Mouse (Mus musculus) frontal cortex, postnatal 36 days (tissue): ENCODE measurements around the gene Sgip1.

Experiments
- DNase-seq, 2 experiments: peaks; one replicate each; pipeline ENCODE4 v3.0.0; 2022; ENCODE audit warnings: low spot score in 2 of 2

The Sgip1 gene

GRCm38 (mm10) chr4:102840062-102840798 is 99.1 kb downstream of the Sgip1 start:
- no peak for DNase-seq

- DNase-seq, result peak in 1 of 2 experiments; percentile 59
These were observed 100.0 kb downstream of the Sgip1 start for GRCm38 (mm10) chr4:102840956-102841729.

- no peak for DNase-seq
These were observed 109.4 kb downstream of the Sgip1 start for GRCm38 (mm10) chr4:102850498-102850897.

GRCm38 (mm10) chr4:102851161-102851560 is 110.1 kb downstream of the Sgip1 start:
- no peak for DNase-seq

DNA sequence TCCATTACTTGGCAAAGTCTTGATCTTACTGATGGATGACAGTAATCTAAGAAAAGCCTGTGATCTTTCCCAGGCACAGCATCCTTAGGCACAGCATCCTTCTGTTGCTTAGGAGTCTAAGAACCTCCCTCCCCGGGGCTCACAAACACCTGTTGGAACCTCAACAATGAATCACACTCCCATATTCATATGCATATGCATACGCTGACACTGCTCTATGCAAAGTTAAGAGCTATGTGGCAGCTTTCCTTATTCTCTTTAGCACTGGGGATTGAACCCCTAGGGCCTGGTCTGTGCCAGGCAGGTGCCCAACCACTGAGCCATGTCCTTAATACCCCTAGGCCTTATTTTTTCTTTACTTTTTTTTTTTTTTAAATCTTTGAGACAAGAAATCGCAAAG is 111.2 kb downstream of the Sgip1 start:
- DNase-seq, result peak; percentile 30 to 62

- DNase-seq, result no peak
These were observed 111.7 kb downstream of the Sgip1 start for GRCm38 (mm10) chr4:102852808-102853207.

DNA sequence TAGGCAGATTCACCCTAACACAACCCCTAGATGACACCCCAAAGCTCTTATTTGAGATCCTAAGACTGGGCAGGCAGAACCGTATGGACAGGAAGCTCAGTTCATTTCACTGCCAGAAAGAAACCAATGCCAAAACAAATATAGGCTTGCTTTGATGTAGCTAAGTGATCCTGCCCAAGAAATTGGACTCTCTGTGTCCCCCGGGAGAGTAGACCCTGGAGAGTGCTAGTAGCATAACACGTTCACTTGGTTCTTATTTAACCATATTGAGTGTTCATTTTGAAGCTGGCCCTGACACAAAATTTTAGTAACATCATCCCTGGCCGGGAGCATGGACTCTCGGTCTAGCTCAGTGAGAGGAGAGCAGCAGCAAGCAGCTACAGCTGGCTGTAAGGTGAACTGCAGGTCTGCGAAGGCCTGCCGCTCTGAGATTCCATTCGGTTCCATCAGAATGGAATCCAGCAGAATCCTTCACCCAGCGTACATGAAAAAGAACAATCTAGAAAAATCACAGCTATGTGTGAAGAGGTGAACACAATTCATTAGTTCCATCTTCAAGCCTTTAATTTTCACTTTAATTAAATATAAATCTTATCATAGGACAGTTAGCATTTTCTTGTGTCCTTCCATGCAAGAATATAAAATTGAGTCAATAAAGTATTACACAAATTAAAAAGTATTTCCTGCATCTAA is 112.4 kb downstream of the Sgip1 start:
- no peak for DNase-seq

DNA sequence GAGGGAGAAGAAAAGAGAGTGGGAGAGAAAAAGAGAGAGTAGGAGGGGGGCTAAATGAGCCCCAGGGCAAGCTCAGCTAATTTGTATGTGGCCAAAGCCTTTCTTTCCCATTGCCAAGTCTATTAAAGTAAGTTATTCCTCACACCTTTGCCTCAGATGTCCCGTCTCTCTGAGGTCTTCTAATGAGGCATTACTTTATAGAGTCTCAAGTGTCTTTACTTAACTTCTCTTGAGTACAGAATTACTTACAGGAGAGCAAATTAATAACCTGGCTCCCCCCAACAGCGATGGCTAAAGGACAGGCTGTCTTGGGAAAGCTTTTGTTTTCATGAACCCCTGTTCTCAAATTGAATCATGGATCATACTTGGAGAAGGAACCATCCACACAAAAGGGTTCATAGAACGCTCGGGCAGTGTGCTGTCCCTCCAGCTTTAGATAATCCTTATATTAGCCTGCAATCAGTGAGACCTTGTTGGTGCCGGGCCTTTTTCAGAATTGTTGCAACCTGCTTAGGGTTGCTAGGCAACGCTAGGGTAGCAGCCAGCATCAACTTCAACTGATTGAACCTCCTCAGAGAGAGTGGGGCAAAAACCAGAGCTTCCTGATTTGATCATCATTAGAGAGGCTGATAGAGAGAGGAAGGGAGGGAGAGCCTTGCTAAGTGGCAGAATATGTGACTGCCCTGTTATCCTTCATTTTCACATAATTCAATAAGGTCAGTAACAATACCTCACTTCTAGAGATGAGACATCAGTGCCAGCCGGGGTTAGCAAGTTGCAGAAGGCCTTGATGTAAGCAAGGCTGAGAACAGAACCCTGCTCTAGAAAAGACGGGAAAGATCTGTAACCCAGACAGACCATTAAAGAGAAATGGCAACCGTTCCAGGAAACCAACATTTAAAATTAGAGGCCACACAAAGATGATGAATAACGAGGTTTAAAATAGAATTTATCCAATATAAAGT is 114.1 kb downstream of the Sgip1 start:
- peak in 1 of 2 experiments; percentile 39 for DNase-seq

- peak; percentile 54 to 74 for DNase-seq
These were observed 115.0 kb downstream of the Sgip1 start for GRCm38 (mm10) chr4:102856086-102856485.

DNA sequence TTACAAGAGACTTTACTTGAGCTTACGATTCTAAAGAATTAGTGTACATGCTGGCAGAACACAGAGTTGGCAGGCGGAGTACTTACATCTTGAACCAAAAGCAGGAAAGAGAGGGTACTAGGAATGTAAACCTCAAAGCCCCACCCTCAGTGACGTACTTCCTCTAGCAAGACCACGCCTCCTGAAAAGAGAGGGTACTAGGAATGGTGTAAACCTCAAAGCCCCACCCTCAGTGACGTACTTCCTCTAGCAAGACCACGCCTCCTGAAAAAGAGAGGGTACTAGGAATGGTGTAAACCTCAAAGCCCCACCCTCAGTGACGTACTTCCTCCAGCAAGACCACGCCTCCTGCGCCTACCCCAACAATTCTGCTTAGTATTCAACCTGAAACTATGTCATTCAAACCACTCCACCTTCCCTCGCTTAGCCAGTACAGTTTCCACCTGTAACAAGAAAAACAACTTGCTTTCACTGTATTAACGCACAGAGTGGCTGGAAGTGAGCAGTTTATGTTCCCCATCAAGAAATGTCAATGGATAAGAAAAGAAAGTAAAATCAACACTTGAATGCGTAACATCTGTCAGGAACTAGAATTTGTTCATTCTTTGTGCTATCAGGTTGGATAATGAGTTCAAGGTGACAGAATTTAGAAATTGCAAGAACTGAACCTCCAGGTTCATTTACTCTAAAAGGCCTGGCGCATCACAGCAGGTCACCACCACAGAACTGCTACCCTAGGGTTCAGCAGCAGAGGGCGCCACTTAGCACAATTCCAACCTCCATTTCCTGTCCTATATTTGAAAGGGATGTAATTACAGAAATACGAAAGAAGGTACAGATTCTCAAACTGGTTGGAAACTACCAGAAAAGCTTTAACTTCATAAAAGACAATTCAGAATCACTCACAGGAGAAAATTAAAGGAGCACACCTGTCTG is 118.4 kb downstream of the Sgip1 start:
- no peak for DNase-seq

- DNase-seq, result no peak
These were observed 121.9 kb downstream of the Sgip1 start for GRCm38 (mm10) chr4:102862751-102863710.

GRCm38 (mm10) chr4:102866531-102866930 is 125.4 kb downstream of the Sgip1 start:
- DNase-seq, result no peak

DNA sequence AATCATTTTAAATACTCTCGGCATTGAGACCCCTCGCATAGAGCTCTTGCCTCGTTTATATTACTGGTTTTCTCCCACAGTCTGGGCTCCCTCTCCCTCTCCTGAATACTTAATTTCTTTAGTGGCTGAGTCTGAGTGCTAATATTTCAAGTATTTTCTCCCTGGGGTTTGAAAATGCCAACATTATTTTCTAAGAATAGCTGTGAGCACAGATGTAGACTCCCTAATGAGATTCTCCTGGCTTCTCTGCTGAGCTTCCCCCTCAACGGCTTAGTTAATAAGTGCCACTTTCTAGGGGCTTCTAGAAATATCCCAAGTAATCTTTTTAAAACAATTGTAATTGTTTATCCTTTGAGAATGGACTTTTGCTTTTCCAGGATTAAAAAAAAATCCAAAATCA is 130.2 kb downstream of the Sgip1 start:
- DNase-seq, result no peak

DNA sequence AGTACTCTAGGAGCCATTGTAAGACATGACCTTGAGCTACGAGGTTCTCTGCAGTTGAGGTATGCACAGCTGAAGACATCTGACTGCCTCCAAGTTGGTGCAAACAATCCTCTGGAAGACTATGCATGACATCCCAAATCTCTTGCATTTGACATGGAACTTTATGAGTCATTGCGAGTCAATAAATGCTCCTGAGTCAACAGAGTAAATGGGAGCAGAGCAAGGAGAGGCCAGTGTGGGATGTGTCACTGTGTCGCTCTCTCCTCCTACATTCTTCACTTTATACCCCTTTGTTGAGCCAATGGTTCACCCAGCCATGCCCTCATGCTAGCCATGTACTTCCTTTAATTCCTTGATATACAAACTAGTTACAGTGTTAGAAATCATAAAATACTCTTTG is 142.0 kb downstream of the Sgip1 start:
- no peak for DNase-seq

DNA sequence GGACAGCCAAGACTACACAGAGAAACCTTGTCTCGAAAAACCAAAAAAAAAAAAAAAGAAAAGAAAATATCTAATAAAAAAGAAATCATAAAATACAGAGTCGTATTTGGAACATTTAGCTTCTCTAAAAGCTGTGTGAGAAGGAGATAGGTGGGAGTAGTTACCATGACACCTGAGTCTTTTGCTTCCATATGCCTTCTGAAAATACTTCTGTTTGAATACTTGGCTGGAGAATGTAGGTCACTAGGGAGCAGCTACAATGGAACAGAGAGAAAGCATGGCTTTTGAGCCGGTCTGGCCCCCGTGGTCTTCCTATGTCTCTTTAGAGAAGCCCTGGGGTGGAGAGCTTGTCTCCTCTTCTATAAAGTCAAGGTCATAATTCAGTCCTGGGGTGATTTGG is 143.1 kb downstream of the Sgip1 start:
- peak in 1 of 2 experiments; percentile 40 for DNase-seq

GRCm38 (mm10) chr4:102886459-102886858 is 145.4 kb downstream of the Sgip1 start:
- no peak for DNase-seq

- no peak for DNase-seq
These were observed 145.8 kb downstream of the Sgip1 start for GRCm38 (mm10) chr4:102886902-102887301.

DNA sequence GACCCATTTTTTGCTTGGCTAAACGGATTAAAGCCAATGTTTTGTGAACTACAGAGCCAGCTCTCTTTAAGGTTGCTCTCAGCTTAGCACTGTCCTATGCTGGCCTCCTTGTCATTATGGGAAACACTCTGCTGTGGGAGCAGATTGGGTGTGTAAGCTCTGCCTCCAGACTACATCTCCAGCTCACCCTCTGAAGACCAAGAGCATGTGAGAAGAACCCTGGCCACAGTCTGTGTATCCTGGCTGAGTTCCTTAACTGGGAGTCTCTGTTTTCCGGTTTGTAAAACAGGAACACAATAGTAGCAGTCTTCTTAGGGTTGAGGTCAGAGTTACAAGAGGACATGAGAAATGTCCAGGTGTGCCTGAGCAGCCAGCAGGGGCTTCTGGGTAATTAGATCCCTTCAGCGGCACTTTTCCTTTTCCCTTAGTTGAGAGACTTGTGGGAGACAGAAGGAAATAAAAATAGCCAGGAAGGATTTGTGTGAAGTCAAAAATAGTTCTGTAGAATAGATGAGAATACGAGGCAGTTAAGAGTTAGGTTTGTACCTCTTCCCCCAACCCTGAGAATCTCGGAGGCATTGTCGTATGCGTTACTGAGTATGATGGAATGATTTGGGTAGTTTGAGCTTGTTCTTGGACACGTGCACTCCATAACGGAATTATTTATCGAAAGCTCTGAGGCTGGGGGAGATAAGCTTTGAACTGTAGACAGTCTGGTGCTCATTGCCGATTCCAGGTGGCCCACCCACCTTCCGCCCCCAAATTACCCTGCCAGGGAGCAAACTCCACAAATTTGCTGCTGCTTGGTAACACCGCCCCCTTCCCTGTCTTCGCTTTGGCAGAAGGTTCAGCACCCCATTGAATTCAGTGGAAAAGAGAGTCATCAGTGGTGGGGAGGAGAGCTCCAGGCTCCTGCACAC is 146.9 kb downstream of the Sgip1 start:
- peak; percentile 73 to 86 for DNase-seq
